Mouse (Mus musculus): ENCODE data around the gene Hvcn1. TPM values are rescaled to one million over a fixed set of nuclear protein-coding genes. Genes with fewer than 3 reads are reported as not detected.

Gene Hvcn1
- total RNA-seq, 2 experiments from 2014 or later: 45.1 to 51.2 TPM

GRCm38 (mm10) chr5:122265187-122265586, 58.6 kb downstream of the Hvcn1 start:
- ATAC-seq (ENCODE audit: poor library complexity, severe bottlenecking): no peak

- ATAC-seq (ENCODE audit: poor library complexity, severe bottlenecking): no peak
Measured at GRCm38 (mm10) chr5:122265942-122266341, 59.3 kb downstream of the Hvcn1 start.

- ATAC-seq (ENCODE audit: poor library complexity, severe bottlenecking): no peak
Measured at GRCm38 (mm10) chr5:122267136-122267535, 60.5 kb downstream of the Hvcn1 start.

GRCm38 (mm10) chr5:122267899-122268298, 61.3 kb downstream of the Hvcn1 start:
- 0 out of 2 replicates have a peak, but pooled peaks have one; percentile 16 for ATAC-seq (ENCODE audit: poor library complexity, severe bottlenecking)

- ATAC-seq (ENCODE audit: poor library complexity, severe bottlenecking): peak; percentile 42
Measured at GRCm38 (mm10) chr5:122268858-122269604, 62.4 kb downstream of the Hvcn1 start.

GRCm38 (mm10) chr5:122272821-122273220, 66.2 kb downstream of the Hvcn1 start:
- no peak for ATAC-seq (ENCODE audit: poor library complexity, severe bottlenecking)

- ATAC-seq (ENCODE audit: poor library complexity, severe bottlenecking): peak; percentile 98
Measured at GRCm38 (mm10) chr5:122274785-122275184, 68.2 kb downstream of the Hvcn1 start.

GRCm38 (mm10) chr5:122278946-122279345, 72.3 kb downstream of the Hvcn1 start:
- no peak for ATAC-seq (ENCODE audit: poor library complexity, severe bottlenecking)

- no peak for ATAC-seq (ENCODE audit: poor library complexity, severe bottlenecking)
Measured at GRCm38 (mm10) chr5:122279799-122280421, 73.3 kb downstream of the Hvcn1 start.

- no peak for ATAC-seq (ENCODE audit: poor library complexity, severe bottlenecking)
Measured at GRCm38 (mm10) chr5:122280422-122280826, 73.8 kb downstream of the Hvcn1 start.

- ATAC-seq (ENCODE audit: poor library complexity, severe bottlenecking): peak; percentile 54
Measured at GRCm38 (mm10) chr5:122280827-122281462, 74.3 kb downstream of the Hvcn1 start.

GRCm38 (mm10) chr5:122283828-122284182, 77.2 kb downstream of the Hvcn1 start:
- no peak for ATAC-seq (ENCODE audit: poor library complexity, severe bottlenecking)

- peak; percentile 88 for ATAC-seq (ENCODE audit: poor library complexity, severe bottlenecking)
Measured at GRCm38 (mm10) chr5:122284183-122285028, 77.8 kb downstream of the Hvcn1 start, which contains the start of gene Pptc7. Pptc7 (plus strand) TSS chr5:122284365.

- ATAC-seq (ENCODE audit: poor library complexity, severe bottlenecking): 0 out of 2 replicates have a peak, but pooled peaks have one; percentile 14
Measured at GRCm38 (mm10) chr5:122285029-122285766, 78.6 kb downstream of the Hvcn1 start.

- ATAC-seq (ENCODE audit: poor library complexity, severe bottlenecking): no peak
Measured at GRCm38 (mm10) chr5:122285767-122286150, 79.2 kb downstream of the Hvcn1 start.

- ATAC-seq (ENCODE audit: poor library complexity, severe bottlenecking): no peak
Measured at GRCm38 (mm10) chr5:122286191-122286590, 79.6 kb downstream of the Hvcn1 start.

GRCm38 (mm10) chr5:122287026-122287425, 80.4 kb downstream of the Hvcn1 start:
- ATAC-seq (ENCODE audit: poor library complexity, severe bottlenecking): no peak

- ATAC-seq (ENCODE audit: poor library complexity, severe bottlenecking): no peak
Measured at GRCm38 (mm10) chr5:122288147-122288811, 81.7 kb downstream of the Hvcn1 start.

- ATAC-seq (ENCODE audit: poor library complexity, severe bottlenecking): no peak
Measured at GRCm38 (mm10) chr5:122291149-122291548, 84.5 kb downstream of the Hvcn1 start.

Measured in megakaryocyte, adult 5-6 weeks (primary cell).